Mouse (Mus musculus): ENCODE data around the gene Gm28372.

- TF ChIP-seq MAFK (IDR thresholded peaks at IDR 0.05; ENCODE audit: insufficient replicate concordance, low read length) (no peak), CTCF (conservative IDR thresholded peaks at IDR 0.05 in 1 of 2, IDR thresholded peaks at IDR 0.05 in 1 of 2; ENCODE audit: low read depth in 2 of 2, low read length in 2 of 2) (no peak), POLR2A (IDR thresholded peaks at IDR 0.05; ENCODE audit: low read depth, low read length) (no peak), JUN (IDR thresholded peaks at IDR 0.05; ENCODE audit: insufficient read depth, low read depth, low read length) (no peak), POLR2AphosphoS2 (IDR thresholded peaks at IDR 0.05; ENCODE audit: low read depth, low read length) (no peak), PAX5 (IDR thresholded peaks at IDR 0.05; ENCODE audit: low read length) (no peak), HCFC1 (IDR thresholded peaks at IDR 0.05; ENCODE audit: low read depth, low read length) (no peak), E2F4 (IDR thresholded peaks at IDR 0.05; ENCODE audit: insufficient replicate concordance, low read depth, low read length) (no peak), ZNF384 (IDR thresholded peaks at IDR 0.05; ENCODE audit: low read depth, low read length) (no peak), ELF1 (IDR thresholded peaks at IDR 0.05; ENCODE audit: low read depth, low read length) (no peak), TBP (conservative IDR thresholded peaks at IDR 0.05; ENCODE audit: low read depth, low read length) (no peak), NELFE (IDR thresholded peaks at IDR 0.05; ENCODE audit: low read depth, low read length) (no peak), USF2 (conservative IDR thresholded peaks at IDR 0.05; ENCODE audit: low read depth, low read length) (no peak)
These were observed 37.1 kb downstream of the Gm28372 start for GRCm38 (mm10) chr2:130442162-130442561.

Data from CH12.LX (cell line).